Mouse (Mus musculus) erythroid progenitor cell, adult 5-6 weeks (primary cell): ENCODE measurements at regions not wholly inside any gene's neighbourhood (a gene's known extent, or its start where the extent isn't known, plus 50 kb on each side); places are given as distances from the start of the nearest gene placed in this dataset.
A peak's percentile ranks its signal among the peaks of the same experiment; 100 is the strongest.

Source experiments
- ATAC-seq: replicated peaks from 2 replicates; pipeline ENCODE4 v1.8.0; 2016; ENCODE audit warnings: moderate number of reproducible peaks, mild to moderate bottlenecking, moderate TSS enrichment, inconsistent platforms; ENCODE audit not compliant: poor library complexity, low FRiP score, severe bottlenecking

DNA sequence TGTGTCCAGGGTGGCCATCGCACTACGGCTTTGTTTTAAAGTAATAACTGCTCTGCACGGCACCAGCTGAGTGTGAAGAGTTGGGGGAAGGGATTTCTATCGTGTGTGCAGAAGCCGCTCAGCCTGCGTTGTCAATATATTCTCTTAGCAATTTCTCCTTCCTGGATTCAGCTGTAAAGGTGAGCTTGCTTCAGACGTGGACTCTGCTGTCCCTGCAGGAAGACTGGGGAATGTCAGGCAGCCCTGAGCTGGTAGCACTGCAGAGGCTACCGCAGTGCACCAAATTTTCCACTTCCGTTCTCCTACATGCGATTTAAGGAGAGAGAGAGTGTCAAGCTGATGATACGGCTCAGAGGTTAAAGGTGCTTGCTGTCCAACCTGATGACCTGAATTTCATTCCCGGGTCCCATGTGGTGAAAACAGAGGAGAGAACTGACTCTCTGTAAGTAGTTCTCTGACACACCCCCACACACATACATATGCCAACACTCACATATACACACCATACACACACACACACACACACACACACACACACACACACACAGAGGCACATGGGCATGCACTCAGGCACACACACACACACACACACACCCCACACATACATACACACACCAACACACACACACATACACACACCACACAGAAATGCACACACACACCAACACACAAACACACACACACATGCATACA lies 59.9 kb upstream of the Prelid3b start:
- ATAC-seq, result no peak

DNA sequence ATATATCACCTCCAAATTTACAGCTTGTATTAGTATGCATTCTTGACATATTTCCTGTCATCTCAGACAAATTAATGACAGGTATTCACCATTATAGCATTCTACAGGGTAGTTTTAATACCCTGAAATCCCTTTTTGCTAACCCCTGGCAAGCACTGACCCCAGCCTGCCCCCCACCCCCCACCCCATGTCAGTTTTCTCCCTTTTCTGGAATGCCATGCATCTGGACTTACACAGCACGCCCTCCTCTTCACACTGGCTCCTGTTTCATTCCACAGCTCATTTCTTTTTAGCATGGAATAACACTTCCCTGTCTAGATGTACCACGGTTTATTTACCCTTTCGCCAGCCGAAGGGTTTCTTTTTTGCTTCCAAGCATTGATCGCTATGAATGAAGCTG lies 67.8 kb upstream of the Prelid3b start:
- ATAC-seq, result no peak

GRCm38 (mm10) chr2:174547207-174547606 lies 74.3 kb upstream of the Prelid3b start:
- ATAC-seq, result no peak

DNA sequence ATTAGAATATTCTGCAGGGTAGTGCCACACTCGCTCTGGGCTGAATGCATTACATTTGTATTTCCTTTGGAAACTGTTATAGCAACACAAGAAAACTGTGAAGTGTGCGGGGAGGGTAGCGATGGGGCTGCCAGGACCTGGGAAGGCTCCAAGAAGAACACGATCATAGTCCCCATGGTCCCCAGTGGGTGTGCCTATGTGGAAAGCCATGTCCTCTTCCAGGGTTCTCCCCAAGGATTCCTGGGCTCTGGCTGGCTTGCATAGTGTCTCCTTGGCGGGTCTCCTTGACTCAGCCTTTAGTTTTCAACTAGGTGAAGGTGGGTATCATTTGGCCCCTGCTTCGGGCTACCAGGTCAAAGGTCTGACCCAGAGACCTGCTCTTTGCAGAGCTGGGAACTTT lies 74.8 kb upstream of the Prelid3b start:
- ATAC-seq, result no peak

DNA sequence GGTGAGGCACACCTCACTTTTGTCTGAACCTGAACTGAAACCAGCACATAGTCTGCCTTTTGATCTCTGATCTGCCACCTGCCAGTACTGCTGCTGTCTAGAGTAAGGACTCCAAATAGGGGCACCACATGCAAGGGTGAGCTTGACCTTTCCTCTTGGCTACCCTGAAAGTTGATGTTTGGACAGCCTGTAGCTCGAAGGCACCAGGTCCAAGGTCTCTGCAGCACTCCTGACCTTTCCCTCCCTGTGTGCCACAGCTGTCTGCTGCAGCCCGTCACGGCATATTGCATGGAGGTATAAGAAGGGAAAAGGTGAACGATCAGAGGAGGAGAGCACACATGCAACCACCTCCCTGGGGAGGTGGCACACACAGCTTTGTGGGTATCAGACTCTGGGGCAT lies 75.9 kb upstream of the Prelid3b start:
- ATAC-seq, result no peak

DNA sequence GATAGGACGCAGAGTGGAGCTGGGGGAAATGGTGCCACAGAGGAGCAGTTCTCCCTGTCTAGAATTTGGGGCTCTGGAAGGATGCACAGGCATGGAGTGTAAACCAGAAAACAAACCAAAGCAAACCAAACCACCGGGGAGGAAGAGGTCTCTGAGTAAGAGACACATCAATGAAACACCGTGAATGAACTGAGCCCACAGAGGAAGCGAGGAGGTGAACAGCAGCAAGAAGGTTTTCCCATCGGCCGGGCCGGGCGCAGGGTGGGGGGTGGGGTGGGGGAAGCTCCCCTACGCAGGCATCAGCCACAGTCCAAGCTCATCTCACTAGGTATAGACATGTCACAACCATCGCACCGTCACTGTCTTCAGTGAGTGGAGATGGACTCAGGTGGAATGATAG lies 82.9 kb upstream of the Prelid3b start:
- ATAC-seq, result no peak

DNA sequence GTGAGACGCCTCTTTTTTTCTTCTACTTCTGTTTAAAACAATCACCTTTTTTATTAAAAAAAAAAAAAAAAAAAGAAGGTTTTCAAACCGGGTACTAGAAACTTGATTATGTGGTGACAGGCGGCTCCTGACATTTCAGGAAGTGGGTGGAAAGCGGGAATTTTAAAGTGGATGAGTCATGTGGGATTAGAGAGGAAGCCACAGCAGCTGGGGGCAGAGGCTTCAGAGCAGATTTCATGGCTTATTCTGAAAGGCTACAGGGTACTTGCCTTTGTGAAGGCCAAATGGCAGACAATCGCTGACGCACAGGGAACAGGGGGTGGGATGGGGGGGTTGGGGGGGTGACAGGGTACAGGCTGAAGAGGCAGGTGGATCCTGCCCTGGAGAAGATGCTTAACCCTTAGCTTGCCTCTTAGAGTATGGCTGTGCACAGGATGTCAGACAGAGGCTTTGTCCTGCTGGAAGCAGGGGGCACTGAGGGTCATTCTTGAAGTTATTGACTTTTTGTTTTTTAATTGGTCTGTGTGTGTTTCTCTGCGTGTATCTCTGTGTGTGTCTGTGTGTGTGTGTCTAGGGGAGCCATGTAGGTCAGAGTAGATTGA lies 81.4 kb upstream of the Zfp831 start:
- no peak for ATAC-seq

GRCm38 (mm10) chr2:174563917-174564316 lies 79.4 kb upstream of the Zfp831 start:
- no peak for ATAC-seq

- no peak for ATAC-seq
These were observed 78.5 kb upstream of the Zfp831 start for GRCm38 (mm10) chr2:174564817-174565216.

- no peak for ATAC-seq
These were observed 77.4 kb upstream of the Zfp831 start for GRCm38 (mm10) chr2:174565891-174566290.

GRCm38 (mm10) chr2:174566752-174567151 lies 76.6 kb upstream of the Zfp831 start:
- no peak for ATAC-seq

DNA sequence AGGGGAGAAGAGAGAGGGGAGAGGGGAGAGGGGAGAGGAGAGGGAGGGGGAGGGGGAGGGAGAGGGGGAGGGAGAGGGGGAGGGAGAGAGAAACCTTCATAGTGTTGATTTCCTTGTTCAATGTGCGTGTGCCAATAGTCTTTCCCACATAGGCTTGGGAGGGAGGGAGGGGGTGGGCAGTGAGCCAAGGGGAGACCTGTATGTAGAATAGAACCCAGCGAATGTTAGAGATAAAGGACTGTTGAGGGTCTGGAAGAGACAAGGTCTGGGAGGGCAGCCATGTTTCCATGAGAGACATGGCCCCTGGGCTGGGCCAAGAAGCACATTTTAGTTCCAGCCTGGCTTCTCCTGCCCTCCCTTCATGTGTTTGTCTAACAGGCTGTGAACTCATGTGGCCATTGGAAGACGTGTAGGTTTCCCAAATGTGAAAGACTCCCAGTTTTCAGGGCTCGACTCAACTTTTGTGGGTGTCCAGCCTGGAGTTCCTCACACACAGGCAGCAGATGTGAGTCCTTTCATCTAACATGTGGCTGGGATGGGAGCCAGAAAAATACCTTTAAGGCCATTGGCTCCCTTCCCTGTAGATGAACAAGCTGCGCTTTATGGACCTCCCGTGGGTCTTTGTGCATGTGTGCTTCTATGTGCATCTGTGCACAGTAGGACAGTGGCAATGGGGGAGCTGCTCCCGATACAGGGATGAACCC lies 68.4 kb upstream of the Zfp831 start:
- ATAC-seq, result no peak

DNA sequence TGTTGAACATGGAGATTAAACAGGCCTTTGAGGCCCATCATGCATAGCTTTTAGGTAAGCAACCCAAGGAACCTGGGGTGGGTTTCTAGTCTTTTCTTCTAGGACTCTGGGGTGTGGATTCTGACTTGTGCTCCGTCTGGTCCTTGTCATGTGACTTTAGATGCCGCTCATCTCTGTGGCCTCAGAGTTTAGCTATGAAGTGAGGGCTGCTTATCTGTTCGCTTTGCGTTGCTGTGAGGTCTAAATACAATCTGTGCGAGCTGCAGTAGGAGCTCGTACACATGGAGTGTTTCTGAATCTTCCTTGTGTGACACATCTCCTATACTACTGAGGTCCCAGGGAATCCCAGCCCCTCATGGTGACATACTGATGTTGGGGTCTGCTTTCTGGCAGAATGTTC lies 67.8 kb upstream of the Zfp831 start:
- ATAC-seq, result no peak

DNA sequence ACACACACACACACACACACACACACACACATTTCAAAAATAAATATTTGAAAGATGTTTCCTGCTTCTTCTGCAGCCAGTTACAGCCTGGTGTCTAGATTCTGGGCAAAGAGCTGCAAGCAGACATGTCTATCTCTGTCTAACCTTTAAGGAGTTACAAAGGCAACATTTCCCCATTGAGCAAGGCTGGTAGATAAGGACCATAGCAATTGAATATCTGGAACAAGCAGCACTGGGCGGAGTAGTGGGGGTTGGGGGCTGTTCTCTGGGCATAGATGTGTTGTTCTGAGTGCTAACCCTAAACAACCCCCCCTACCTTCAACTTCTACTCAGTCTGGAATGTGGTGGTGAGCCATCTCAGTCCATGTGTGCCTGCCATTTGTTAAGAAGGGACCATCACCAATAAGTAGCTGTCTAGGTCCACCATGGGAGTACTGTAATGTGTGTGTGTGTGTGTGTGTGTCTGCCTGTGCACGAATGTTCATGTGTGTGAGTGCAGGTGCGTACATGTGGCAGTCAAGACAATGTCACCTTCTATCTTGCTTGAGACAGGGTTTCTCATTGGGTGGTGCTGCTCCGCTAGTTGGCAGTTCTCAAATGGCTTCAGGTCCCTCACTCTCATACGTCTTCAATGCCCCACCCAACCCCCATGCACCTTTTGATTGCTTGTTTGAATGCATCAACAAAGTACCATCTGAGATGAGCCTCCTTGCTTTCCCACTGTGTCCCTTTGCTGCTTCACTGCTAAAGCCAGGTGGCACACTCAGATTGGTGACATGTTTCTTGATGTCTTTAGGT lies 62.2 kb upstream of the Zfp831 start:
- ATAC-seq, result 0 out of 2 replicates have a peak, but pooled peaks have one; percentile 37

DNA sequence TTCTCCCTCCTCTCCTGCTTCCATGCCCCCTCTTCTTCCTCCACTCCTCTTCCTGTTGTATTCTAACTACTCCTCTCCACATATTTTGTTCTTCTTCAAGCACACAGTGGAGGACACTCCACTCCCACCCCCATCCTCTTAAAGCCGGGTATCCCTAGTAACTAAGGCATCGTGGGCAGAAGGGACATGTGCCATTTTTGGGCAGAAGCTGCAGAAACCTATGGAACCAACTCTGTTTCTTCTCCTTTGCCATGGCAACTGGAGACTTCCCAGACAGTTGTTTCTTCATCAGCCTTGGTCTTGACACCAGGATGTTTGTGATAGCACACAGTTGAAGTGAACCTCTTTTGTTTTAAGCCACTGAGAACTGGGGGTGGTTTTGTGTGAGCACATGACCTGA lies 59.1 kb upstream of the Zfp831 start:
- no peak for ATAC-seq
